Mouse (Mus musculus) brown adipose tissue, adult 24 weeks (tissue): ENCODE data around the gene Gan. TPM values are rescaled to one million over a fixed set of nuclear protein-coding genes. Genes with fewer than 3 reads are reported as not detected.

ENCODE experiments used
- H3K27ac ChIP-seq: fragments of 200-500 bp; replicated peaks from 2 replicates; pipeline ENCODE4 v1.5.1; 2012; ENCODE audit warnings: low read depth, mild to moderate bottlenecking, low read length
- H3K4me1 ChIP-seq: fragments of 200-500 bp; 2 replicates; pipeline ENCODE4 v1.6.1; 2012; ENCODE audit warnings: low read length, mixed read lengths; ENCODE audit not compliant: control insufficient read depth, insufficient read depth, insufficient read length
- H3K4me3 ChIP-seq: fragments of 200-500 bp; 2 replicates; pipeline ENCODE4 v1.5.1; 2012; ENCODE audit warnings: low read depth, mild to moderate bottlenecking, low read length, moderate library complexity; ENCODE audit not compliant: insufficient read depth
- polyA plus RNA-seq: library from polyadenylated mRNA; stranded (reverse); fragments of >200 nt; gene quantifications from 2 replicates; pipeline ENCODE4 v1.2.4, GENCODE M21; 2012; ENCODE audit not compliant: missing spikeins, insufficient read depth, insufficient read length

The Gan gene
- polyA plus RNA-seq, 1 experiment = 3.1 TPM

DNA sequence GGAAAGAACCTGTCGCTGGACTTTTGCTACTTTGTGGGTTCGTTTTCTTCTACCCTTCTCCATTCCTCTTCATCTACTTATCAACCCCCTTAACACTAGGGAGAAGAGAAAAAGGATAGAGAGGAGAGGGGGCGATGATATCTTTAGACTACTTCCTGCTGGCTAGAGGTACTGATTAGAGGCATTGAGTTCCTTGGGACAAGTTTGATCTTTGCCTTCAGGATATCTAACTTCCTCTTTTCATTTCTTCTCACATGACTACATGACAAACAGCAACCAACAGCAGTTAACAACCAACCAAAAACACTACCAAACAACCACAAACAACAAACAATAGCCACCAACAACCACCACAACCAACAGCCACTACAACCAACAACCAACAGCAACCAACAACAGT is 24.2 kb upstream of the Gan start:
- H3K4me3 ChIP-seq = no peak overlapping the region
- H3K4me1 ChIP-seq = no peaks in the 10 kb centered on the region
- no peak overlapping the region for H3K27ac ChIP-seq

DNA sequence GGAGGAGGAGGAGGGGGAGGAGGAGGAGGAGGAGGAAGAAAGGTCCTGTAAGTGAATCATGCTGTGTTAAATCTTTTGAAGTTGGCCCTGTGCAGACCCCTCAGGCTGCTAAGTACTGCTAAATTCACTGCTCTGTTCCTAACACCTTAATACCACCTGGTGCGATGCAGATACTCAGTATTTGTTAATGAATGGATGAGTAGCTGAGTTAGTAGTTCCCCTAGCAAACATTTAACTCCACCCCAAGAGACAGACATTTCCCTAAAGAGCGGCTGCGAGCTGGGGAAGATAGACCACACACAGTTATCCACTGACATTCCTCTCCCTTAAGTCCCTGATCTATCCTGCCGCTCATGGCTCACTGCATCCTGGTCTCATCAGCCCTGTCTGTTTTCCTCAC is 21.6 kb upstream of the Gan start:
- Histone ChIP-seq H3K27ac (no peak overlapping the region), H3K4me1 (no peaks in the 10 kb centered on the region), H3K4me3 (no peak overlapping the region)

DNA sequence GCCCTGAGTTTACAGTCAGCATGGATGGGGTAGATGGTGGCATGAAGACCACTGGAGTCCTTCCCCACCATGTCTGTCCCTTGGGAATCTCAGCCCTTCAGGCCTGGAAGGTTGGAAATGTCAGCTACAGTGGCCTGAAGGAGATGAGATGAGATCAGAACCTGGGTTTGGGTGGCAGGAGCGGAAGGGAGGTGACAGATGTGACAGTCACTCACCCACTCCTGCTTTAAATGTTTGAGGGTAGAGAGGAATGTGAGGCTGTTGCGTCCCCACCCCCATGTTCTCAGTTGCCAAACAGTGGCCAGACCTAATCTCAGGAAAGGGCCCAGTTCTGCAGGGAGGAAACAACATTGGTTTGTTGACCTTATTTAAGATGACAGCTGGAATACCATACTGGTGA is 21.2 kb upstream of the Gan start:
- Histone ChIP-seq H3K4me3 (no peak overlapping the region), H3K4me1 (no peaks in the 10 kb centered on the region), H3K27ac (no peak overlapping the region)

DNA sequence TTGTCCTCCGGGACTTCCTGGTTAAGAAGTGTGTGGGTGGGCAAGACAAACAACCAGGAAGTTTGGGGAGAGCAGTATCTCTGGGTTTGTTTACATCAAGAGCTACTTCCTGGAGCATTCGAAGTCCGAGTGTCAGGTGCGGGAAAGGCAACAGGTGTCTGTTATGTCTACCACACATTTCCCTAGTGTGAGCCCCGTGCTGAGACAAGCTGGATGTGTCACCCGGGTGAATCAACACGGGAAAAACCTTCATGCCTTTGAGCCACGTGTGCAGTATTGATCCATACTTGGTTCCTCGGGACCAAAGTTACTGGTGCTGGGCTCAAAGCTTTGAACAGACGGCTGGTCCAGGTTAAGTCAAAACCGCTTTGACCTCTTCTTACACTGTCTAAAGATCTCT is 20.6 kb upstream of the Gan start:
- no peak overlapping the region for H3K27ac ChIP-seq

DNA sequence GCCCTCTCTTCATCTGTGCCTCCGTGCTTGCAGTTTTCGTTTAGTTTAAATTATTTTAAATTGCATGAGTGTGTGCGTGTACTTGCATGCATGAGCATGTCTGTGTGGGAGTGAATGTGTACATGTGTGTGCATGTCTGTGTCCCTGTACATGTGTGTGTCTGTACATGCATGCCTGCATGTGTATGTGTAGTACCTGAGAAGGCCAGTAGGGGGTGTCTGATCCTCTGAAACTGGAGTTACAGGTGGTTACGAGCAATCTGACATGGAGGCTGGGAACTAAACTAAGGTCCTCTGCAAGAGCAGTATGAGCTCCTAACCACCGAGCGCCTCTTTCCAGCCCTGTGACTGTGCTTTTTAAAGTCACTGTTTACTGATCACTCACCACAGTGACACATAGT is 9.4 kb upstream of the Gan start:
- H3K27ac ChIP-seq = no peak overlapping the region
- H3K4me1 ChIP-seq = no peaks in the 10 kb centered on the region
- no peak overlapping the region for H3K4me3 ChIP-seq

More for the DNA sequence above, 20.6 kb upstream of the Gan start:
- Histone ChIP-seq H3K4me1 (no peaks in the 10 kb centered on the region), H3K4me3 (no peak overlapping the region)

DNA sequence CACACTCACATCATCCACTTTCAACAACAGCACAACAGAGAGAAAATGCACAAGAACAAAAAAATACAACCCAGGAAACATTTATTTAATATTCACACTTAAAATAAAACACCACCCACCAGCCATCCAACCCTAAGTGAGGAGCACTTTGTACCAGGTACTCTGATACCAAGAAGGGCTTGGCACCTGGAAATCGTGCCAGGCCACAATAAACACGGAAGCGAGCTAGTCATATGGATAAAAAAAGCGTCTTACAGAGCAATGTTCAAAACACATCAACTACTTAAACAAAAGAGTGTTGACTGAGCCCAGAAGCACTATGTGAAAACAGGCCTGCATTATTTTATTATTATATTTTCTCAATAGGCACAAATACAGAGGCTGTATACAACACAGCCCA is 1.8 kb upstream of the Gan start:
- H3K4me3 ChIP-seq = no peak overlapping the region
- H3K4me1 ChIP-seq = peaks cover 3% of the 10 kb centered on the region; the same call in 1 of the 2 replicates
- no peak overlapping the region for H3K27ac ChIP-seq

DNA sequence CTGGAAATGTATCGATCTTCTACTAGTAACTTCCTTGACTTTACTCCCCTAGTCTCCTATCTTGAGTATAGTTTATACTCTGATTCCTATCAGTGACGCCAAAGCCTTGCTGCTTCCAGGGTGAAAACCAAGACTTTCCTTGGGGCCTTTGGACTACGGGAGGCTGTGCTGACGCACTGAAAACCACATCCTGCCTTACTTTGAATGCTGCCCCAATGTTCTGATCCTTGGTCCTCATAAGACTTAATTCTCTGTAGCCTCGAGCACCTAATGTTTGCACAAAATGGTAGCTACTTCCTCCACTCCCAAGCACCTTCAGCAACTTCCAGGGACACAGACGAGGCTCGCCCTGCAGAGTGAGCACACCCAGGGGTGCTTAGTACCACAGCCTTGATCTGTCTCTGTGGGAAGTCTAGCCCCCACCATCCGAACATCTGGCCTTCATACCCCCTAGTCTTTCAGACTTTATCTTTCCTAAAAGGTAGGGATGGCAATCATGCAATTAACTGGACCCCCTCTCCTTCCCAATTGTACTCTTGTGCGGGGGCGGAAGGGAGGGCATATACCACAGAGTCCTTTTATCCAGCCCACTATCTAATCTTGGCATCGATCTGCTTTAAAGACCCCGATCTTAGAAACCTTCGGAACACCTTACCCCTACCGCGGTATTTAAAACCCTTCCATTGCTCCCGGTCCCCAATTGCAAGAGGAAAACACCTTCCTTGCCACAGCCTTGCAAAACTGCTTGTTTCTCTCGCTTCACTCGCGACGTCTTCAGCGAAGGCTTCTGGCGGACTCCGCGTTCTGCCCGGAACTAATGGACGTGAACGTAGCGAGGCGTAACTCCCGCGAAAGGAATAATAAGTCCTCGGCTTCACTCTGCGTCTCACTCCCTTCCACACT is 818 bp upstream of the Gan start:
- Histone ChIP-seq H3K4me3 (peak overlapping the region; percentile 76), H3K4me1 (peaks cover 3% of the 10 kb centered on the region; the same call in 1 of the 2 replicates), H3K27ac (peak overlapping the region; percentile 45; the same call in 1 of the 2 replicates)

DNA sequence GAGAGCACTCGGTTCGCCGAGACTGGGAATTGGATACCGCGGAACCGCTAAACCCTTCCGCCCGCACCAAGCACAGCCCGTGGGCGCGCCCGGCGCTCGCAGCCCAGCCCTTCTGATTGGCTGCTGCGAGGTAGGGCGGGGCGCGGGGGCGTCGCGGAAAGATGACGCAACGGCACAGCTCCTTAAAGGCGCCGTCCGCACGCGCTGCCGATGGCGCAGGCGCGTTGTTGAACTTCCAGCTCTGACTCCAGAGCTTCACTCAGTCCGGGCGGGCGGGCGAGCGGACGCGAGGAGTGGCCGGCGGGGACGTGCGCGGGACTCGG is 205 bp upstream of the Gan start:
- Histone ChIP-seq H3K4me3 (peak overlapping the region; percentile 89), H3K4me1 (peaks cover 3% of the 10 kb centered on the region; the same call in 1 of the 2 replicates), H3K27ac (peak overlapping the region; percentile 45; the same call in 1 of the 2 replicates)

DNA sequence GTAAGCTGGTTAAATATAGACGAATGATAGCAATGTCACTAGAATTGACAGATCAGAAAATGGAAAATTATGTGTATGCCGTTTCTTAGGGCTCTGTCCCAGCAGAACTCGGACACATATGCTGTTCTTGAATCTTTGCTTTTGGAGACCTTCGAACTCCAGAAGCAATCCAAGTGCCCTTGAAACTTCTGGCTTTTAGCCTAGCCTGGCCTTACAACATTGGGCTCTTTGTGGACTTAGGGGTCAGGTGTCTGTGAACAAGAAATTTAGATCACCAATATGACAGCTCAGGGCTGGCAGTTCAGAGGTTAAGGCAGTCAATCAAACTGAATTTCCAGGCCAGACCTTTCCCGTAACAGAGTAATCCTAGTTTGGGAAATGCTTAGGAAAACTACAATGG is 1.1 kb downstream of the Gan start:
- Histone ChIP-seq H3K4me1 (peaks cover 3% of the 10 kb centered on the region; the same call in 1 of the 2 replicates), H3K27ac (no peak overlapping the region), H3K4me3 (peak overlapping the region; percentile 89)

DNA sequence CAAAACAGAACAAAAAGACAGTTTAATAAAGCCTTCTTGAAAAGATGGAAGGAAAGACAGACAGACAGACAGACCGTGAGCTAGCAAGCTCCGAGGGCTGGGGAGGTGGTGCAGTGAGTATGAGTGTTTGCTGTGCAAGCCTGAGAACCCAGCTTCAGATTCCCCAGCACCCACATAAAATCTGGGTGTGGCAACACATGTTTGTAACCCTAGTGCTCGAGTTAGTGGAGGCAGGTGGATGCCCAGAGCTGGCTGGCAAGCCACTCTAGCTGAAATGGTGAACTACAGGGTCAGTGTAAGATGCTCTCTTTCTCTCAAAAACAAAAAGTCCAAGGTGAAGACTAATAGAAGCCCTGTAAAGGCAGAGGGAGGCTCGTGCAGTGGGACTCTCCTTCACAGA is 7.0 kb downstream of the Gan start:
- H3K4me3 ChIP-seq = no peak overlapping the region

DNA sequence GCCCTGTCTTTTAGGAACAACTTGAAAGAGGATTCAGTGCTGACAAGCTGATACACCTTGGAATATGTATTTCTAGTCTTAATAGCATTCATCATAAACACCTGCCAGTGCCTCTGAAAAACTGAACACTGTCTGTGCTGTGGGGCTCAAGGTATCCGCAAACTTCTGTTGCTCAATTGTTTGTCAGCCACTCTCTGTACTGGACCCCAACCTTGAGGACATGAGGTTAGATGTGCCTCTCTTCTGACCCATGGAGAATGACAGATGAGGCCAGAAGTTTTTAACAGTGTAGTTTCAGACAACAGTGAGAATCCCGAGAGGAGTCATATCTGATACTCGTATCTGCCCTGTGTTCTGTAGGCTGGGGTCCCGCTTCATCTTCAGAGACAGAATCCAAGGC is 7.6 kb downstream of the Gan start:
- H3K4me3 ChIP-seq = no peak overlapping the region
- no peaks in the 10 kb centered on the region for H3K4me1 ChIP-seq
- H3K27ac ChIP-seq = no peak overlapping the region

More for the DNA sequence above, 7.0 kb downstream of the Gan start:
- Histone ChIP-seq H3K27ac (no peak overlapping the region), H3K4me1 (no peaks in the 10 kb centered on the region)

DNA sequence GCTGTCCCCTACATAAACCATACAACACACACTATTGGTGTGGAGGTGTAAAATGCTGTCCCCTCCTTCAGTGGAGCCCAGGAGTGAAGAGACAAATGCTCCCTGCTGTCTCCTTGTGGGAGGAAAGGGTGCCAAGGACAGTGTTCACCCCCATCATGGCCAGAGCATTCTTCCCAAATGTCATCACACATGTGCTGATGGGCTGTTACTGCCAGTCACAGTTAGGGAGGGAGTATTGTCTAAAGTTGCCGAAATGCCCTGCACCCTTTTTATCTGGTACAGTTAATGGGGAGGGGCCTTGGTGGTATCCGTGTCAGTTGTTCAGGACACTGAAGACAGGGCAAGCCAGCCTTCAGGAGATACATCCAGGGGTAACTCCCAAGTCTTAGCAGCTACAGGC is 8.6 kb downstream of the Gan start:
- Histone ChIP-seq H3K4me1 (no peaks in the 10 kb centered on the region), H3K27ac (no peak overlapping the region), H3K4me3 (no peak overlapping the region)

DNA sequence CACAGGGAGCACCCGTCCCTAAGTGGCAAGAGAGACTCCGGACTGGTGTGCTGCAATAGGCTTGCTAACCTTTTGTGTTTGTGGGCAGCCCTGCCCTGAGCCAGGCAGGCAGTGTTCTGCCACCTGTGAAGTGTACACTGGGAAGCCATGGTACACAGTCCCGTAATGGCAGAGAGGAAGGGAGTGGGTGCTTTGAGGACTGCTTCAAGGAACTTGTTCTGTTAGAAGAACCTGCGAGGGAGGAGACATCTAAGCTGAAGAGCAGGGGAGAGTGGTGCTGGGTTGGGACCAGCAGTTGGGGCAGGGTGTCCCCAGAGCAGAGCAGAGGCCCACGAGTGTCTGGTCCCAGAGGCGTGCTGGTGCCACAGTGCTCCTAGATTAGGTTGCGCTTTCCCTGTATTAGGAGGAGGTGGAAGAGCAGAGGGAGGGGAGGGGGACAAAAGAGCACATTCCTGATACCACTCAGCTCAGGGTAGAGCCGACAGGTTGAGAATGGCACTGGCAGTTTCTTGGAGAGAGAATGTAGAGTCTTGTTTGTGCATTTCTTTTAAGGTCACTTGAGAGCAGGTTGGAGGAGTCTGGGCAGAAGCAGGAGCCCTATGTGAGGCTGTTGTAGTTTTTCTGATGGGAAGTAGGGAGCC is 9.4 kb downstream of the Gan start:
- H3K27ac ChIP-seq = no peak overlapping the region

DNA sequence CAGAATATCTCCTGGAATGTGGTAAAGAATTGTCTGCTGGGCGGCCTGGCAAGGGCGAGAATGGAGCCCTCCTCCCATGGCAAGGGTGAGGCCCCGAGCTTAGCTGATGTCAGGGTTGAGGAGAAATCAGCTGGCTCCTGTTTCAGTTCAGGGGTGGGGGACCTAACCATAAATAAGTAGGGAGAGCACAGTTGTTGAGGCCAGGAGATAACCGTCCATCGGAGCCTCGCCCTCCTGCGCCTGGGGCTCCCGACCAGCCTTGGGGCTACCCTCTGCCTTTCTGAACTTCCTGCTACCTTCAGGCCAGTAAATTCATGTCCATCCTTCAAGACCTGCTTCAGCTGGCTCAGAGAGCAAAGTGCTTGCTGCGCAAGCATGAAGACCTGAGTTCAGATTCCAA is 10.4 kb downstream of the Gan start:
- Histone ChIP-seq H3K4me1 (peaks cover 4% of the 10 kb centered on the region; the same call in 1 of the 2 replicates), H3K4me3 (no peak overlapping the region), H3K27ac (no peak overlapping the region)

More for the DNA sequence above, 9.4 kb downstream of the Gan start:
- H3K4me1 ChIP-seq = no peaks in the 10 kb centered on the region
- H3K4me3 ChIP-seq = no peak overlapping the region

DNA sequence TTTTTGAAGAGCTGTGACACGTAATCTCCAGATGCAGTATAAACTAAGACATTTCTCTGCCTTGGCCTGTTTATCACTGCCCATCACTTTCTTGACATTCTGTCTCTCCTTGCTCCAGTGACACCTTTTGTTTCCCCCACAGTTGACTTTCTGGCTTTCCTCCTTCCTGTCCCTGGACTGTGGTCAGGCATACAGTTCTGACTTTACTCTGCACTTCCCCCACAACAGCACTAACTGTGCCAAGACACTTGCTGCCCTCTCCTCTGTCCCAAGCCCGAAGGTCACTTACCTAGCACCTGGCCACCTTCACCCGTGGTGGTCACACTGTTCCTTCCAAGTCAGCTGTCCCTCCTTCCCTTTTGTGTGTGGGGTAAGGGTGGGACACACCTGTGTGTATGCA is 13.9 kb downstream of the Gan start:
- H3K27ac ChIP-seq = no peak overlapping the region
- peaks cover 4% of the 10 kb centered on the region; the same call in 1 of the 2 replicates for H3K4me1 ChIP-seq
- H3K4me3 ChIP-seq = no peak overlapping the region

DNA sequence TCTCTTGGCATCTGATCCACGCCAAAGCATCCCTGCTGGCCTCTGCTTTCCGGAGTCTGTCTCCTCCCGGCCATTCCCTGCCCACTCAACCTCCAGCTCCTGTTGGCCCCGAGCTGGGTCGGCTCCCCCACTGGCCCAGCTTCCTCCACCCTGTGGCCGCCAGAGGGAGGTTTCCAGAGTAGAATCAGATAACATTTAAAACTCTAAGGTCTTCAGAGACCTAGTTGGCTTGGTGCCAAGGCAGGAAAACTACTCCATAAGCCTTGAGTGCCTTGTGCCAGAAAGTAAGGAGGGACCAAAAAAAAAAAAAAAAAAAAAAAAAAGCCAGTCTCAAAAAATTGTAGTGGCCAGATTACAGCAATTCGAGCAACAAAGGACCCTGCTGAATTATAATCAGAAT is 15.0 kb downstream of the Gan start:
- Histone ChIP-seq H3K4me1 (peaks cover 4% of the 10 kb centered on the region; the same call in 1 of the 2 replicates), H3K27ac (no peak overlapping the region), H3K4me3 (no peak overlapping the region)
